Mouse (Mus musculus) kidney, postnatal 36 days (tissue): ENCODE results near the gene Srrm3.

Source experiments
- DNase-seq, 2 experiments: peaks; one replicate each; pipeline ENCODE4 v3.0.0; 2021 to 2022; ENCODE audit warnings: mixed read lengths in 2 of 2

Gene Srrm3

DNA sequence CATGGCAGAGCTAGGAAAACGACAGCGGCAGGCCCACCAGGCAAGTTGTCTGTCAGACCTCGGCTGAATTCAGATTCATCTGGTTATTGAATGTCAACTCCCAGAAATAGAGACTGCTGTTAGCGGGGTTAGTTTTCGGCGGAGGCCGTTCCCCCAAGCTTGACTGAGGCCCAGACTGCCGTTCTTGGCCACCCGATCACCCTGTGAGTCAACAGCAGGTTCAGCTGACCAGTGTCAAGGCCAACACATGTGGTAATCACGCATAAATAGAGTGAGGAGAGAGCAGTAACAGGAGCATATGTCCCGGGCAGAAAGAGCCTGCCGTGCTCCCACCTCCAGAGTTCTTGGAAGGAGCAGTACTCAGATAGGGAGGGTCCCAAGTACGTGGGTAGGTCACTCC, 100.6 kb downstream of the Srrm3 start:
- no peak for DNase-seq

DNA sequence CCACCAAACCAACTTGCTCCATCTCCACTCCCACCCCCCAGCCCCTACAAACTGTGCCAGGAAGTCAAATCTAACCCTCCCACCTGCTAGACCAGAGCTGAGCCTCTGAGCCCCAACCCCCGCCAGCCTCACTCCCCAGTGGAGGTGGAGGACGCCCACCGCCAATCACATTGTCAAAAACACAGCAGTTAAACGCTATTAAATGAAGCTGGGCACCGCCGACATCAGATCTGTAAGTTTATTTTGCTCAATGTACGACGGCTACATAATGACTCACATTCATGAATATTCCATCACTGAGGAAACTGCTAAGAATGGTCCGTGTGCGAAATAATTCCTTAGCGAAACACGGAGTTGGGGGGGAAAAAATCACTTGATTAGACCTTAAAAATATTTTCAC, 101.5 kb downstream of the Srrm3 start:
- DNase-seq, result no peak

DNA sequence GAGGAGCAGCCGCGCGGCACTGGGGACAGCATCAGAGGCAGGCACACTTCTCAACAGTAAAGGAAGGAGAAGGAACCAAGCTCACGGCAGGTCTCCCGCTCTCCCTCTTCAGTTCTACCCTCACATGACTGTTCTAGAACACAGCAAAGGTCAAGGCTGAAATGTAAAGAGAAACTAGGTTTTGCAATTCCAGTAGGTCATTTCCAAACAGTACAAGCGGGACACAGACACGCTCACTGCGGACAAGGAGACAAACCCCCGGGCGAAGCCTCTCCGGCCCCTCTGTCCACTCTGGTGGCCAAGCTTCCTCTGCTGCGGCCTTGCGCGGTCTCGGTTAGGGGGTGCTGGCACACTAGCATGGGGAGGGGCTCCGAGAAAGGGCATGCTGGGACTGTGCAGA, 102.3 kb downstream of the Srrm3 start:
- DNase-seq, result no peak

DNA sequence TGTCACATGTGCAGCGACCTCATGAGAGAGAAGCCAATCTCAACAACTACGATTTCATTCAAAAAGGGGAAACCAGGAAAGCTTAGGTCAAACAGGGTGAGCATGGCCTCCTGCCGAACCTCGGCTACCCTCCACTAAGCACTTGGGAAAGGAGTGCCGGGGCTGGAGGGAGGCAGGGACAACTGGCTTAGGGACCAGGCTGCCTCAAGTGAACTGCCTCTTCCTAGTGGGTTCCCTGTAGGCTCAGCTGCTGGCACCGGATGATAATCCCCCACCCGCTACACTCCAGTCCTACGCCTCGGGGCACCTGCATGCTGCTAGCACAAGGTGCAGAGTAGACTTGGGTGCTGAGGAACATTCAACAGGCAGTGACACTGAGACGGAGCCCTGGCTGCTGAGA, 103.0 kb downstream of the Srrm3 start:
- no peak for DNase-seq

DNA sequence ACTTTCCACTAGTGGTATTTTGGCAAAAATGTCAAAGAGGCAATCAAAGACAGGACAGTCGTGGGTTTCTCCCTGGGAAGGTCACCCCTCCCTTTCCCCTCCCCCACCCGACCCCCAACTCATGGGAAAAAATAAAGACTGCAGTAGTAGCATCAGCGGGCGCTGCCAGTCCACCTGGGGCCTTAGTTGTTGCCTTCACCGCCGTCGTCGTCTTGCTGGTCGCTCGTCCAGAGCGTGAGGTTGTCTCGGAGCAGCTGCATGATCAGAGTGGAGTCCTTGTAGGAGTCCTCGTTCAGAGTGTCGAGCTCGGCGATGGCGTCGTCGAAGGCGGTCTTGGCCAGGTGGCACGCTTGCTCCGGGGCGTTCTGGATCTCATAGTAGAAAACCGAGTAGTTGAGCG, 104.1 kb downstream of the Srrm3 start:
- no peak for DNase-seq

DNA sequence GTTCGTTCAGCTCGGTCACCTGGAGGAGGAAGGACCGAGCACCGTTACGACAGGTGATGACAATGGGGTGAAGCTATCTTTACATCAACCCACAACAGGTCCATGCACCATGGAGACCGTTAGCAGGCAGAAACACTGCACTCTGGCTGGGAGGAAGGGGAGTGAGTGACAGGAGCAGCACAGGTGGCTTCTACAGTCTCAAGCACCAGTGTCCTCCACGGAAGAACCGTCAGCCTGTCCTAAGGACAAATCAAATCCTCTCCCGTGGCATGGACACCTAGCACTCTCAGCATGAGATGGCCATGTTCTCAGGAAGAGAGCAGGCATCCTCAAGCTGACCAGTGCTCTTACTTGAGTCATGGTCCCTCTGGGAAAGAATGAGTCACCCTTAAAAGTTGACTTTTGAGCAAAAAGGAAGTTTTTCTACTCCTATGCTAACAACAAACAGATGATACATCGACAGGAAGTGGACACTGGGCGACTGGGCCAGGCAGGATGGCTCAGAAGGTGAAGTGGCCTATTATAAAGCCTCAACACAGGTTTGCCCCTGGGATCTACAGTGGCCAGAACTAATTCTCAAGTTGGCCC, 105.0 kb downstream of the Srrm3 start:
- DNase-seq, result no peak

DNA sequence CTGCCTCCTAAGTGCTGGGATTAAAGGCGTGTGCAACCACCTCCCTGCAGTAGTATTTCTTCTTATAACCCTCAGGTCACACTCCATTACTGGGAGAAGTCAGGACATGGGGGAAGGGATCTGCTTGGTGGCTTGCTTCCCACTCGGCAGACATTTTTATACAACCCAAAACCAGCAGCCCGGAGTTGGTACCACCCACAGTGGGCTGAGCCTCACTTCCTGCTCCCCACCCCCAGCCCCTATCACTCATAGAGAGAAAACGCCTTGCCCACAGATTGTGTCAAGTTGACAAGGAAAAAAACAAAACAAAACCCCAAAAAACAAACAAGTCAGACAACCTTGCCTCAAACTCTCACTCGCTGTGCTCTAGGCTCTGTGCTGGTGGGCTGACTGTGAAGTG, 106.5 kb downstream of the Srrm3 start:
- no peak for DNase-seq

DNA sequence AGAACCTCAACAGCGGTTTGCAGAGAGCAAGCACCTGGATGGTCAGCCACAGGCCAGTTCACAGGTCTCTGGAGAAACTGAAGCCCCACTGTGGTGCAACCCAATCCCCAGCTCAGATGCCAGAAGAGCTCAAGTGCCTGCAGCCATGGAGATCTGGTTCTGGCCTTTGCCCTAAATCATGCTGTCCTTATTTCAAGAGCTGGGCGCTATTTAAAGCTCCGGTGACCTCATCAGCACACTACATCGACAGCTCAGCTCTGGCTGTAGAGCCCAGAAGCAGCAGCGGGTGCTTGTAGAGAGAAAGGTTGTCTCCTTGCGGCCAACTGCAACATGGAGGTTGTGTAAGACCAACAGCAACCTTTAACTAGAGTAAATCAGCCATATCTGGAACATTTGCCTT, 107.5 kb downstream of the Srrm3 start:
- peak; percentile 35 to 46 for DNase-seq

DNA sequence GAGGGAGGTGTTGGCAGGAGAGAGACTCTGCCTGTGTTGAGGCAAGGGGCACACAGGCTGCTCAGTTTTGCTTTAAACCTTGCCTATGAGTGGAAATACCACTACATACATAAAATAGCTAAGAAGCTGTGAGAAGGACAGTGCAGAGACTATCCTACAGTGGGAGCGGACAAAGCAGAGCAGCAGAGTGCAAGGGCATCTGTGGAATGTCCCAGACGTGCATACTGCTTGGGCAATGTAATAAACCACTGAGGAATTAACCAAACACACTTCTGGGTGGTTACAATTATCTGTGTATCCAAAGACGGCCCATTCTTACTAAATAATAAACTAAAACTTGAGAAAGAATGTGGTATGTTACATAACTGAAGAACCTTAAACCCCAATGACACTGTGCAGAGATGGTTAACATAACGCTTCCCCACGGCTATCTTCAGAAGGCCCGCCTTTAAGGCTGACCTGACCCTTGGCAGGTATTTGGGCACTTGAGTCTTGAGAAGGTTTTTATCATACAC, 109.4 kb downstream of the Srrm3 start:
- no peak for DNase-seq

DNA sequence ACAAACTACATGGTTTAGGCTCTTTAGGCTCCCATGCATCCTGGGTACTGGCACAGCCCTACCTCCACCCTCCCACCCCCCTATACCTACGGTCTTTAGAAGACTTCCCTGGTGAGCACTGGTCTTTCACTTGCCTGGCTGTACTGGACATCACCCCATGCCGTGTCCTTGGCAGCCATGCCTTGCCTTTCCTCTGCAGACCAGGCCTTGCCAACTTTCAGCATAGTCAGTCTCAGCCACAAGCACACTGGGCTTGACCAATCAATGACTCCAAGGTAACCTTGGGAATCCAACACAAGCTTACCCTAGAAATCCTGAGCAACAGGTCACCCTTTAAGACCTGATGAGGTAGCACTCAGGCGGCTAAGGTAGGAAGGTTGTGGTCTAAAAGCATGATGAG, 109.9 kb downstream of the Srrm3 start:
- no peak for DNase-seq

DNA sequence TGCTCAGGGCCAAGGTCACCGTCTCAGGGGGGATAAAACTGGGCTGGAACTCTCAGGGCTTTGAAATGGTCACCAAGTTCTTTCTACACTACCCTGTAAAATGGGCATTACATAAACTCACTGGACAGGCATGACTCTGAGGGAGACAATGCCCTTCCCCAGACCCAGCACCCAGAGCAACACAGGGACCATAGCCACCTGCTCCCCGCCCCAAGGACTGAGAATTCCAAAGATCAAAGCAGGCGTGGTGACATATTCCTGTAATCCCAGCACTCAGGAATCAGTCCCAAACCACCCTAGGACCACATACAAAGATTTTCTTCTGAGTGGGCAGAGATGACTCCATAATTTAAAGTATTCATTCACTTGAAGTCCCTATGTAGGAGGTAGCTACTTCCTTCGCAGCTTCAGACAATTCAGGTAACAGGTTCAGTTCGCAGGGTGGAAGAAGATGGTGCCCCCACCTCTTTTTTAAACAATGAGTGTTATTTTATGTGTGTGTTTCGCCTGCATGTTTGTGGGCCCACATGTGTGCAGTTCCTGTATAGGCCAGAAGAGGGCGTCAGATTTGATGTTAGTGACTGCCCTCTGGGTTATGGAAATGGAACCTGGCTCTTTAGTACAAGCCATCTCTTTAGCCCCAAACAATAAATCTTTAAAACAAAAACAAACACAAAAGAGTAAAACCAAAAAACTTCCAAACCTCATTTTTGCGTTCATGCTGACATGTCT, 110.8 kb downstream of the Srrm3 start:
- DNase-seq, result no peak

DNA sequence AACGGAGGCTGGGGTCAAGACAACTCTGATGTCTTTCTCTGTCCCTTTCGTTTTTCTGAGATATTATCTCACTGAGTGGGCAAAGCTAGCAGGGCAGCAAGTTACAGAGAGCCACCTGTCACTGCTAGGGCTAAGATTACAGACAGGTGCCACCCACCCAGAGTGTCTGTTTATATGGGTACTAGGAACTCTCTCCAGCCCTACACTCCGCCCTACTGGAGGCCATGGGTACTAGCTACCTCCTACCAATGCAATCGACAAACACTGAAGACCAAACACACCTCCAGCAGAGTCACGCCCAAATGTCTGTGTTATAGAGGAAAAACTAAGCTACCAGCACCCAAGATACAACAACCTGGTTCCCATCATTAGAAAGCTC, 111.4 kb downstream of the Srrm3 start:
- DNase-seq, result no peak

DNA sequence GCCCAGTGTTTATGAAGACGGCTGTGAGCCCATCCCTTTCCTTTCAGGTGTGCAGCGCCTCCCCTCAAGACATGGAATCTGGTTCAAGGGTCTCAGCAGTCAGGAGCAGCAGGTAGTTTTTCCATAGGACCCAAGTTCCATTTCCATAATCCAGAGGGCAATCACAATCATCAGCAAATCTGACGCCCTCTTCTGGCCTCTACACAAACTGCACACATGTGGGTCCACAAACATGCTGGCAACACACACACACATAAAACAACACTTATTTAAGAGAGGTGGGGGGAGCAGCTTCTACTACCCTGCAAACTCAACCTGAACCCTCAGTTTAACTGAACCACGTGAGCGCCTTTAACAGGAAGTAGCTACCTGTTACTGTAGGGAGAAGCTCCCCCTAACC, 111.9 kb downstream of the Srrm3 start:
- DNase-seq, result no peak

DNA sequence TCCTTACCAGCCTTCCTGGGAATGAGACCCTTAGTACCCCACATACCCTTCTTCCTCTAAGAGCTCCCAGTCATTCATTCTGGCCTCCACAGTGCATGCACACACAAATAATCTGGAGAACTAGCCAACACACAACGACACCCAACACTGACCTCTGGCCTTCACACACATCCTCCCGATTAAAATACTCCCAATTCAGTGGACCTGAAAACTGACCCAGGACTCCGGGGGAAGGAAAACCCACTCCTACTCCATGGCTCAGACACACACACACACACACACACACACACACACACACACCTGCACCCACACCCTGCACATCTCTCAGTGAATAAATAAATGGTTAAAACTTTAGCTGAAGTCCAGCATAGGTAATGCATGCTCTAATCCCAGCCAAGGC, 113.2 kb downstream of the Srrm3 start:
- peak; percentile 55 for DNase-seq

DNA sequence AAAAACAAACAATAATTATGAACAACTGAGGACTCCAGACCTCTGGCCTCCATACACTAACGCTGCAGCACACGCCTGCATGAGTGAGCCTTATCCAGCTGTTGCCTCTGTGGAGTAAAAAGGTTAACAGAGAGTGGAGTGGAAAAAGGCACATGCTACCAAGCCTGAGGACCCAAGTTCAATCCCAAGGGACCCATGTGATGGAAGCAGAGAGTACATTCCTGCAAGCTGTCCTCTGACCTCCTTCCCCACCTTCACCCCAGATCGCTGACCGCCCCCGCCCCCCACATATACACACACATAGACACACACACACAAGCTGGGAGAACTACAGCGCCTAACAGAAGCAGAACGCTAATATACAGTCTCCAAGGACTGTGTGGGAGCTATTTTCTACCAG, 117.2 kb downstream of the Srrm3 start:
- DNase-seq, result no peak
